Mouse (Mus musculus): ENCODE measurements at regions not wholly inside any gene's neighbourhood (a gene's known extent, or its start where the extent isn't known, plus 50 kb on each side); places are given as distances from the start of the nearest gene placed in this dataset.

- TF ChIP-seq NELFE (IDR thresholded peaks at IDR 0.05; ENCODE audit: low read depth, low read length) (no peak), CTCF (IDR thresholded peaks at IDR 0.05 in 2 of 3, conservative IDR thresholded peaks at IDR 0.05 in 1 of 3; ENCODE audit: control insufficient read depth in 1 of 3, insufficient read depth in 1 of 3, low read depth in 2 of 3, low read length in 3 of 3, poor library complexity in 1 of 3, severe bottlenecking in 1 of 3) (no peak), NRF1 (IDR thresholded peaks at IDR 0.05; ENCODE audit: insufficient read depth, low read depth, low read length, poor library complexity, severe bottlenecking) (no peak), ZNF384 (IDR thresholded peaks at IDR 0.05; ENCODE audit: low read depth, low read length) (no peak), GATA1 (IDR thresholded peaks at IDR 0.05; ENCODE audit: low read depth, low read length) (0 out of 2 replicates have a peak, but pooled peaks have one; percentile 23), HCFC1 (IDR thresholded peaks at IDR 0.05; ENCODE audit: low read depth, low read length) (no peak), RCOR1 (IDR thresholded peaks at IDR 0.05; ENCODE audit: low read depth, low read length) (no peak), ZC3H11A (IDR thresholded peaks at IDR 0.05; ENCODE audit: low read depth, low read length) (no peak), CHD2 (IDR thresholded peaks at IDR 0.05; ENCODE audit: low read length) (no peak), POLR2A (IDR thresholded peaks at IDR 0.05; ENCODE audit: control insufficient read depth in 1 of 2, insufficient read depth in 1 of 2, low read depth in 1 of 2, low read length in 2 of 2, poor library complexity in 1 of 2) (no peak), USF1 (IDR thresholded peaks at IDR 0.05; ENCODE audit: low read depth, low read length) (no peak), POLR2AphosphoS5 (IDR thresholded peaks at IDR 0.05; ENCODE audit: borderline replicate concordance, low read depth, low read length) (no peak), ELF1 (IDR thresholded peaks at IDR 0.05; ENCODE audit: low read depth, low read length) (no peak), MEF2A (IDR thresholded peaks at IDR 0.05; ENCODE audit: extremely low read depth, insufficient replicate concordance, low read depth, low read length, poor library complexity, severe bottlenecking) (no peak)
Measured at GRCm38 (mm10) chr6:99934394-99934793, 208.2 kb upstream of the Prok2 start.

Data from MEL (cell line).